Mouse (Mus musculus) liver, postnatal 0 days (tissue): ENCODE measurements around the gene Cdca8. TPM values are rescaled to one million over a fixed set of nuclear protein-coding genes. Genes with fewer than 3 reads are reported as not detected.
"Not testable (repeated sequence)": the region's sequence is repeated elsewhere in the genome, so short reads cannot be mapped to it uniquely, and the experiment has no call there.

ENCODE experiments used
- ATAC-seq: fragments of 200-750 bp; cut with Nextera tagmentation; 2 replicates; pipeline ENCODE4 v1.8.0; 2017; ENCODE audit warnings: mild to moderate bottlenecking, moderate library complexity
- DNase-seq: peaks from one replicate; pipeline ENCODE4 v3.0.0-alpha.2; 2016
- H3K27ac ChIP-seq: fragments of 300-500 bp; sonication (generic); 2 replicates; pipeline ENCODE4 v1.5.1; 2014; ENCODE audit warnings: antibody characterized with exemption, moderate library complexity, mild to moderate bottlenecking, low read depth
- H3K27me3 ChIP-seq: fragments of 300-500 bp; sonication (generic); 2 replicates; pipeline ENCODE4 v1.6.1; 2014; ENCODE audit warnings: low read length, control low read depth, mixed read lengths; ENCODE audit not compliant: insufficient read depth
- H3K36me3 ChIP-seq: fragments of 300-500 bp; sonication (generic); replicated peaks from 2 replicates; pipeline ENCODE4 v1.6.1; 2014; ENCODE audit warnings: mild to moderate bottlenecking, control low read depth, low read length, moderate library complexity, mixed read lengths; ENCODE audit not compliant: insufficient read depth
- H3K4me1 ChIP-seq: fragments of 300-500 bp; sonication (generic); 2 replicates; pipeline ENCODE4 v1.6.1; 2014; ENCODE audit warnings: antibody characterized with exemption, mild to moderate bottlenecking, control low read depth; ENCODE audit not compliant: insufficient read depth
- H3K4me2 ChIP-seq: fragments of 300-500 bp; sonication (generic); 2 replicates; pipeline ENCODE4 v1.6.1; 2014; ENCODE audit warnings: low read depth, mild to moderate bottlenecking, low read length, moderate library complexity, mixed read lengths
- H3K4me3 ChIP-seq: fragments of 300-500 bp; sonication (generic); 2 replicates; pipeline ENCODE4 v1.5.1; 2014; ENCODE audit warnings: low read depth, low read length
- H3K9ac ChIP-seq: fragments of 300-500 bp; sonication (generic); replicated peaks from 2 replicates; pipeline ENCODE4 v1.6.1; 2014; ENCODE audit warnings: mild to moderate bottlenecking, moderate library complexity
- H3K9me3 ChIP-seq: fragments of 300-500 bp; sonication (generic); 2 replicates; pipeline ENCODE4 v1.6.1; 2016; ENCODE audit warnings: mild to moderate bottlenecking, control low read depth, low read length, mixed read lengths
- CTCF ChIP-seq: sonication (generic); IDR thresholded peaks from 2 replicates; pipeline ENCODE4 v1.5.1; 2016; ENCODE audit warnings: antibody characterized with exemption, low read depth
- EP300 ChIP-seq: IDR thresholded peaks from 2 replicates; pipeline ENCODE4 v1.6.1; 2016; ENCODE audit warnings: antibody characterized with exemption, low read depth, mild to moderate bottlenecking
- WGBS: fragments of 180-500 bp; shearing (Covaris S2); extraction: QIAGEN DNeasy Blood & Tissue Kit; methylation state at CpG from one replicate; pipeline ENCODE4 v1.1.7; 2014; ENCODE audit not compliant: insufficient replicate concordance; 5-methylcytosine and 5-hydroxymethylcytosine counted together
- polyA plus RNA-seq: library from polyadenylated mRNA; unstranded; fragments of >200 nt; fragmentation: Nextera tagmentation; extraction: Ambion mirVana; gene quantifications from 2 replicates; pipeline ENCODE4 v1.2.1, GENCODE M21; 2015

The Cdca8 gene
- 49.5 and 56.3 TPM in 2 replicates for polyA plus RNA-seq

- WGBS = 83% methylated on average over 4 of the region's 4 CpGs
- DNase-seq, H3K27me3 ChIP-seq, H3K9ac ChIP-seq, H3K9me3 ChIP-seq, ATAC-seq, H3K27ac ChIP-seq, H3K36me3 ChIP-seq, H3K4me3 ChIP-seq, H3K4me2 ChIP-seq: not testable (repeated sequence)
- peaks cover 15% of the 10 kb centered on the region for H3K4me1 ChIP-seq
These were observed at the start of gene Cdca8 for GRCm38 (mm10) chr4:124939211-124939610. TSS of gene Cdca8 (minus strand) at chr4:124939311.

GRCm38 (mm10) chr4:124988382-124988781 lies 49.3 kb upstream of the Cdca8 start:
- peaks cover 74% of the 10 kb centered on the region for H3K27me3 ChIP-seq
- no peaks in the 10 kb centered on the region; the same call in 1 of the 2 replicates for H3K4me1 ChIP-seq
- no peak overlapping the region for H3K27ac ChIP-seq
- H3K4me3 ChIP-seq = no peak overlapping the region
- 25% methylated on average over 9 of the region's 9 CpGs for WGBS
- DNase-seq = no peak
- no peak overlapping the region for H3K4me2 ChIP-seq
- H3K9me3 ChIP-seq = no peaks in the 10 kb centered on the region
- no peak overlapping the region for H3K9ac ChIP-seq
- no peaks in the 10 kb centered on the region for H3K36me3 ChIP-seq
- no peak for TF ChIP-seq CTCF
- no peak for TF ChIP-seq EP300
- ATAC-seq = no peak

GRCm38 (mm10) chr4:124987711-124988097 lies 48.6 kb upstream of the Cdca8 start:
- no peaks in the 10 kb centered on the region; the same call in 1 of the 2 replicates for H3K4me1 ChIP-seq
- H3K9ac ChIP-seq = no peak overlapping the region
- H3K9me3 ChIP-seq = no peaks in the 10 kb centered on the region
- H3K4me2 ChIP-seq = no peak overlapping the region
- no peak for TF ChIP-seq CTCF
- no peak for TF ChIP-seq EP300
- H3K36me3 ChIP-seq = no peaks in the 10 kb centered on the region
- no peak for ATAC-seq
- peaks cover 80% of the 10 kb centered on the region for H3K27me3 ChIP-seq
- H3K27ac ChIP-seq = no peak overlapping the region
- WGBS = 16% methylated on average over 10 of the region's 10 CpGs
- DNase-seq = no peak
- no peak overlapping the region for H3K4me3 ChIP-seq

GRCm38 (mm10) chr4:124986739-124987710 lies 47.9 kb upstream of the Cdca8 start:
- H3K9ac ChIP-seq = no peak overlapping the region
- DNase-seq (no peak), ATAC-seq (no peak)
- H3K4me3 ChIP-seq = peak overlapping the region; percentile 36
- WGBS = 6% methylated on average over 46 of the region's 51 CpGs
- no peaks in the 10 kb centered on the region for H3K36me3 ChIP-seq
- peaks cover 84% of the 10 kb centered on the region for H3K27me3 ChIP-seq
- H3K4me2 ChIP-seq = peak overlapping the region; percentile 65
- no peaks in the 10 kb centered on the region for H3K9me3 ChIP-seq
- no peak for TF ChIP-seq EP300
- no peak for TF ChIP-seq CTCF
- no peak overlapping the region for H3K27ac ChIP-seq
- no peaks in the 10 kb centered on the region; the same call in 1 of the 2 replicates for H3K4me1 ChIP-seq

- Histone ChIP-seq H3K27ac (no peak within 1 kb of the TSS), H3K4me3 (peak within 1 kb of the TSS; percentile 36), H3K36me3 (no peaks in the 10 kb centered on the region), H3K4me1 (no peaks in the 10 kb centered on the region; the same call in 1 of the 2 replicates), H3K27me3 (peaks cover 82% of the 10 kb centered on the region), H3K9me3 (no peaks in the 10 kb centered on the region), H3K4me2 (peak within 1 kb of the TSS; percentile 65), H3K9ac (no peak within 1 kb of the TSS)
- DNase-seq (no peak), ATAC-seq (no peak)
- TF ChIP-seq EP300 = no peak
- TF ChIP-seq CTCF = no peak
- 3% methylated on average over 54 of the region's 62 CpGs for WGBS
These were observed 46.8 kb upstream of the Cdca8 start, which contains the start of gene Rspo1 for GRCm38 (mm10) chr4:124985671-124986602. TSS of gene Rspo1 (plus strand) at chr4:124986430.
